Mouse (Mus musculus) E14TG2a.4 (cell line): ENCODE data around the gene Dtd1.
"Not testable (repeated sequence)": the region's sequence is repeated elsewhere in the genome, so short reads cannot be mapped to it uniquely, and the experiment has no call there.

Experiments
- H3K27me3 ChIP-seq: 2 replicates; pipeline ENCODE4 v1.6.1; 2014; ENCODE audit warnings: low read length, control low read depth; ENCODE audit not compliant: insufficient read depth
- H3K36me3 ChIP-seq: 2 replicates; pipeline ENCODE4 v1.6.1; 2014; ENCODE audit warnings: low read length, control low read depth; ENCODE audit not compliant: insufficient read depth
- H3K4me1 ChIP-seq: replicated peaks from 2 replicates; pipeline ENCODE4 v1.6.1; 2014; ENCODE audit warnings: low read depth, low read length, control low read depth
- H3K4me3 ChIP-seq: replicated peaks from 2 replicates; pipeline ENCODE4 v1.5.1; 2014; ENCODE audit warnings: mild to moderate bottlenecking, low read length
- H3K9me3 ChIP-seq: 2 replicates; pipeline ENCODE4 v1.6.1; 2014; ENCODE audit warnings: low read length, control low read depth
- CTCF ChIP-seq: conservative IDR thresholded peaks from 2 replicates; pipeline ENCODE4 v1.5.1; 2014; ENCODE audit warnings: low read length
- NANOG ChIP-seq: IDR thresholded peaks from 2 replicates; pipeline ENCODE4 v1.6.1; 2014; ENCODE audit warnings: borderline replicate concordance, low read length, mixed read lengths
- POU5F1 ChIP-seq: IDR thresholded peaks from 2 replicates; pipeline ENCODE4 v1.6.1; 2014; ENCODE audit warnings: low read length, borderline replicate concordance

Dtd1 gene

DNA sequence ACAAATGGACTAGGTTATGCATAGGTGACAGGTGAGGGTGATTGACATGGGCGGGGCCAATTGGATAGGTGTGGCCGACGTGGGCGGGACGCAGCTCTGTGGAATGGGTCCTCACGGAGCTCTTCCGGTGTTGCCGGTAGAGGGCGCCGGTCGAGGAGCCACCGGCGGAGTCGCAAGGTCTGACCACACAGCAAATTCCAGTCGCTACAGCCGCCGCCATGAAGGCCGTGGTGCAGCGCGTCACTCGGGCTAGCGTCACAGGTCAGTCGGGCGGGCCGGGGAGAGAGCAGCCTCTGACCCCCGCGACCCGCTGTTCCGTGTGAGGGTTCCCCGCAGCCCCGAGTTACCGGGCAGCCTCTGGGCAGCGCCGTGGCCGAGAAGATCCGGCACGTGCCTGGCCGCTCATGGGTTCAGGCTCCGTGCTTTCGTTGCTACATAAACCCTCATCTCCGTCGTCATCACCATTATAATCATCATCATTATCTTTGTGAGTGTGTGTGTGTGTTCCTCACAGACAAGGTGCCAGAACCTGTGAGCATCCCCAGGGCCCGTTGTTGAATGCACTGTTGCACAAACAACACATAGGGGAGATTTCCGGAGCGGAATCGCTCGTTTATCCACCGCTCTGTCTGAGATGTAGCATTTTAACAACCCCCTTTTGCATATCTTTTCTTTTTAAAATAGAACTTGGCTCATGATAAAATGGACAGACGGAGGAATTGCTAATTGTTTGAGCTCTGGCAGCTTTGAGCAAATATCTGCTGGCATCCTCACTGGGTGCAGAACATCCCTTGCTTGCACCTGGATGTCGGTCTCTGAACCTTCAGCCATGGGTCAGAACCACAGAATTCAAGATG lies at the start of gene Dtd1:
TSS of gene Dtd1 (plus strand) at position 67 of the 857 bp plus-strand sequence.
- peaks cover 20% of the 10 kb centered on the region for H3K36me3 ChIP-seq
- peak within 1 kb of the TSS; percentile 88 for H3K4me3 ChIP-seq
- TF ChIP-seq NANOG (no peak), CTCF (peak; percentile 49), POU5F1 (no peak)

GRCm38 (mm10) chr2:144550529-144550928 lies 49.2 kb upstream of the Dtd1 start, which contains the start of gene Rbbp9:
Gene Rbbp9, minus strand, starts transcription at chr2:144550869.
- peak within 1 kb of the TSS; percentile 86 for H3K4me3 ChIP-seq
- H3K4me1 ChIP-seq, result 0 out of 2 replicates have a peak, but pooled peaks cover 3% of the 10 kb centered on the region
- TF ChIP-seq POU5F1 (no peak), NANOG (no peak), CTCF (no peak)
- H3K27me3 ChIP-seq, result no peaks in the 10 kb centered on the region
- peaks cover 22% of the 10 kb centered on the region for H3K36me3 ChIP-seq
- H3K9me3 ChIP-seq, result no peaks in the 10 kb centered on the region

More for the DNA sequence above, at the start of gene Dtd1:
- Histone ChIP-seq H3K27me3 (no peaks in the 10 kb centered on the region), H3K4me1 (peaks cover 28% of the 10 kb centered on the region), H3K9me3 (no peaks in the 10 kb centered on the region)

- peaks cover 3% of the 10 kb centered on the region; the same call in 1 of the 2 replicates for H3K4me1 ChIP-seq
- no peaks in the 10 kb centered on the region for H3K9me3 ChIP-seq
- TF ChIP-seq POU5F1, result no peak
- H3K4me3 ChIP-seq, result no peak overlapping the region
- no peaks in the 10 kb centered on the region for H3K27me3 ChIP-seq
- no peaks in the 10 kb centered on the region; the same call in 1 of the 2 replicates for H3K36me3 ChIP-seq
Observed at GRCm38 (mm10) chr2:144553905-144554304, 45.8 kb upstream of the Dtd1 start.

DNA sequence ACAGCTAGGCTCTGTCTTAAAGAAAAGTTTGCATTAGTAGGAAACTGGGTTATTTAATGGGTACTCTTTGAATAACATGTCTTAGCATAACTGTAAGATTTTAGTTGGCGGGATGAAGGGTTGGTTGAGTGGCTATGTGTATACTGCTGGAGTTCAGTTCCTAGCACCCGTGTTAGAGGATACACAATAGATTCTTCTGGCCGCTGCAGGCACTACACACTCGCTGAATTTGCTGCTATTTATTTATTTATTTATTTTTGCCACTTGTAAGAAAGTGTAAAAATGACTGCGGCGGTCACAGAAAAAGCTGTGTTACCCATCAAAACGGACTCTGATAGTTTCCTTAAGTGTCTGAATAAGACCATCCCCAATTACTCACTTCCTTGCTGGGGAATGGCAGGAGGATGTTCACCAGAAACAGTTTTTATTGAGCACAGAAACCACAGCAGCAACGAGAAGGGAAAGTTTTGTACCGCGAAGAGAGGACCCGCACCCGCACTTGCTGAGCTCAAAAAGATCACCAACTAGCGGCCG lies 44.3 kb upstream of the Dtd1 start:
- peaks cover 3% of the 10 kb centered on the region; the same call in 1 of the 2 replicates for H3K4me1 ChIP-seq
- H3K4me3 ChIP-seq, result peak overlapping the region; percentile 88
- no peaks in the 10 kb centered on the region for H3K9me3 ChIP-seq
- H3K36me3 ChIP-seq, result peaks cover 8% of the 10 kb centered on the region; the same call in 1 of the 2 replicates
- no peak for TF ChIP-seq POU5F1
- no peak for TF ChIP-seq NANOG
- no peak for TF ChIP-seq CTCF
- no peaks in the 10 kb centered on the region for H3K27me3 ChIP-seq

- TF ChIP-seq NANOG (no peak), CTCF (no peak), POU5F1 (no peak)
Observed at GRCm38 (mm10) chr2:144555820-144556552, 43.7 kb upstream of the Dtd1 start, which contains the start of gene Sec23b. Gene Sec23b, plus strand, starts transcription at chr2:144556229.

GRCm38 (mm10) chr2:144588723-144589122 lies 11.0 kb upstream of the Dtd1 start:
- Histone ChIP-seq H3K4me3 (no peak overlapping the region), H3K27me3 (no peaks in the 10 kb centered on the region), H3K9me3 (no peaks in the 10 kb centered on the region), H3K36me3 (peaks cover 68% of the 10 kb centered on the region), H3K4me1 (peaks cover 6% of the 10 kb centered on the region)
- TF ChIP-seq CTCF (peak; percentile 92), POU5F1 (no peak)

More at GRCm38 (mm10) chr2:144555820-144556552, 43.7 kb upstream of the Dtd1 start, which contains the start of gene Sec23b:
- Histone ChIP-seq H3K9me3 (no peaks in the 10 kb centered on the region), H3K4me3 (peak within 1 kb of the TSS; percentile 88), H3K27me3 (no peaks in the 10 kb centered on the region), H3K36me3 (peaks cover 8% of the 10 kb centered on the region; the same call in 1 of the 2 replicates), H3K4me1 (peaks cover under 1% of the 10 kb centered on the region; the same call in 1 of the 2 replicates)

DNA sequence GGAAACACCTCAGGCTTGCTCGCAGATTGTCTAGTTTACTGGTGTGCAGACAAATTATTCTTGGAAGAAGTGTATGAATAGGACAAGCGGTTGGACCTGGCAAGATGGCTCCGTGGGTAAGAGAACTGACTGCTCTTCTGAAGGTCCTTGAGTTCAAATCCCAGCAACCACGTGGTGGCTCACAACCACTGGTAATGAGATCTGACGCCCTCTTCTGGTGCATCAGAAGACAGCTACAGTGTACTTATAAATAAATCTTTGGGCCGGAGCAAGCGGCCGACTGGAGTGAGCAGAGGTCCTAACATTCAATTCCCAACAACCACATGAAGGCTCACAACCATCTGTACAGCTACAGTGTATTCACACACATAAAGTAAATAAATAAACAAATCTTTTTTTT lies 6.7 kb upstream of the Dtd1 start:
- H3K9me3 ChIP-seq, H3K27me3 ChIP-seq, H3K4me3 ChIP-seq: not testable (repeated sequence)
- TF ChIP-seq CTCF, result 0 out of 2 replicates have a peak, but pooled peaks have one; percentile 12
- H3K4me1 ChIP-seq, result peaks cover 15% of the 10 kb centered on the region
- peaks cover 36% of the 10 kb centered on the region for H3K36me3 ChIP-seq

DNA sequence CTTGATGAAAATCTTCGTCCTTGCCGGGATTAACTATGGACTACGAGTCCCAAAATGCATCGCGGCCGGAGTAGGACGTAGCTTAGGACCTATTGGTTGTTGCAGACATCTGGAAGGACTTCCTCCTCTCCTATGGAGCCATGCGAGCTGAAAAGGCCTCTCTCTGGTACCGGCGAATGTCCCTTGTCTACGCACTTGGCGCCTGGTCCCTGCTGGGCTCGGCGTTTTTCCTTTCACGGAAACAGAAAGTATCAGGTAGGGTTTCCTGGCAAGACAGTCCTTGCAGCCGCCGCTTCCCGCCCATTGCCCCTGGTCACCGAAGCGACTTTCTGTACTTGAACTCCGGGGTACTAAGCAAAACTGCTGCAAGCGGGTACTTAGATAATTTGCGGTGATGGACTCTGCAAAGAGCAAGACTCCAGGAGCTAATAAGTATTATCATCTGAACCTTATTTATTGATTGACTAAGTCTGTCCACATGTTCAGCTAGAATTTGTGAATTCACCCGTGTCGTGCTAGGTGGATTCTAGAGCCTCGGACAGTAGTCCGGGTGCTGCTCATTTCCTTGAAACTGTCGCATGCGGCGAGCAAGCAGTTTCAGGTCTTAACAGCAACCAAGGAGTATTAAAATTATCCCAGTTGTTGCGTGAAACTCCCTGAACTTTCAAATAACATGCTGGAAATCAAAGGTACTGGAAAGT lies 5.6 kb upstream of the Dtd1 start, which contains the start of gene Smim26:
TSS of gene Smim26 (plus strand) at position 104 of the 701 bp plus-strand sequence.
- H3K36me3 ChIP-seq, result peaks cover 26% of the 10 kb centered on the region
- H3K27me3 ChIP-seq, result no peaks in the 10 kb centered on the region
- H3K9me3 ChIP-seq, result no peaks in the 10 kb centered on the region
- H3K4me1 ChIP-seq, result peaks cover 25% of the 10 kb centered on the region
- H3K4me3 ChIP-seq, result peak within 1 kb of the TSS; percentile 87
- TF ChIP-seq NANOG (no peak), CTCF (no peak), POU5F1 (no peak)
